Mouse (Mus musculus) left cerebral cortex, postnatal 14 days (tissue): ENCODE results near the gene Olfr1167. TPM values are rescaled to one million over a fixed set of nuclear protein-coding genes. Genes with fewer than 3 reads are reported as not detected.
"Not testable (repeated sequence)": the region's sequence is repeated elsewhere in the genome, so short reads cannot be mapped to it uniquely, and the experiment has no call there.

Experiments used
- DNase-seq, 2 experiments: peaks; one replicate each; pipeline ENCODE4 v3.0.0; 2021 to 2022; ENCODE audit warnings: low spot score in 2 of 2, mixed read lengths in 1 of 2
- intact Hi-C: fragments of 180-260 bp; cut with DNase I; formaldehyde crosslinking; loops from one replicate; pipeline ENCODE4 v1.15.1; 2025
- long read RNA-seq, 2 experiments: library from polyadenylated mRNA; stranded (forward); transcript quantifications; one replicate each; pipeline ENCODE4 v2.0.0; 2021
- total RNA-seq, 2 experiments: library from RNA; stranded (reverse); gene quantifications; 2 replicates each; pipeline ENCODE4 v1.2.3; 2021

Olfr1167 gene
- total RNA-seq = not detected
- long read RNA-seq, experiment 1 = 0 reads
- long read RNA-seq, experiment 2 = 0 reads

GRCm38 (mm10) chr2:88155093-88155492 is at the start of gene Olfr1167:
TSS of gene Olfr1167 (minus strand) at chr2:88155193.
- intact Hi-C loops, DNase-seq: not testable (repeated sequence)

- intact Hi-C loops = no loop called here
- DNase-seq = no peak
Measured at GRCm38 (mm10) chr2:88181580-88181979, 26.6 kb upstream of the Olfr1167 start, which contains the start of gene Olfr1168. TSS of gene Olfr1168 (plus strand) at chr2:88181880.

- DNase-seq = no peak
- intact Hi-C loops = no loop called here
Measured at GRCm38 (mm10) chr2:88128172-88128571, 26.8 kb downstream of the Olfr1167 start, which contains the start of gene Olfr1166. TSS of gene Olfr1166 (minus strand) at chr2:88128272.

Other genes starting within 250 kb of the Olfr1167 start
- gene Olfr1155, start 210.1 kb downstream of the Olfr1167 start, total RNA-seq = not detected
- not detected for gene Olfr1156, start 202.1 kb downstream of the Olfr1167 start, total RNA-seq
- gene Olfr1157, start 186.9 kb downstream of the Olfr1167 start, total RNA-seq = not detected
- gene Olfr74, start 180.5 kb downstream of the Olfr1167 start, total RNA-seq = not detected
- not detected for gene Olfr1158, start 165.1 kb downstream of the Olfr1167 start, total RNA-seq
- not detected for gene Olfr1160, start 146.9 kb downstream of the Olfr1167 start, total RNA-seq
- not detected for gene Olfr1161, start 132.4 kb downstream of the Olfr1167 start, total RNA-seq
- not detected for gene Olfr73, start 117.5 kb downstream of the Olfr1167 start, total RNA-seq
- not detected for gene Olfr1162, start 104.1 kb downstream of the Olfr1167 start, total RNA-seq
- not detected for gene Olfr1163, start 83.4 kb downstream of the Olfr1167 start, total RNA-seq
- not detected for gene Olfr1164, start 61.2 kb downstream of the Olfr1167 start, total RNA-seq
- gene Olfr1166, start 26.9 kb downstream of the Olfr1167 start, total RNA-seq = not detected
- gene Olfr1168, start 26.7 kb upstream of the Olfr1167 start, total RNA-seq = not detected
- not detected for gene Olfr1170, start 73.1 kb upstream of the Olfr1167 start, total RNA-seq
- not detected for gene Olfr1173, start 124.7 kb upstream of the Olfr1167 start, total RNA-seq
- gene Olfr1174-ps, start 159.9 kb upstream of the Olfr1167 start, total RNA-seq = not detected
- not detected for gene Olfr1175-ps, start 172.0 kb upstream of the Olfr1167 start, total RNA-seq
- gene Olfr1176, start 181.5 kb upstream of the Olfr1167 start, total RNA-seq = not detected
- not detected for gene Olfr1177-ps, start 191.3 kb upstream of the Olfr1167 start, total RNA-seq
- not detected for gene Olfr1178, start 231.9 kb upstream of the Olfr1167 start, total RNA-seq